Mouse (Mus musculus) midbrain, embryonic 10.5 days (tissue): Measurements from ENCODE around the gene Dock3. TPM values are rescaled to one million over a fixed set of nuclear protein-coding genes. Genes with fewer than 3 reads are reported as not detected.

ENCODE experiments used
- DNase-seq: peaks from one replicate; pipeline ENCODE4 v3.0.0-alpha.2; 2017; ENCODE audit warnings: low spot score
- H3K27ac ChIP-seq: fragments of 300-500 bp; sonication (generic); replicated peaks from 2 replicates; pipeline ENCODE4 v1.5.1; 2016; ENCODE audit warnings: mild to moderate bottlenecking
- H3K27me3 ChIP-seq: fragments of 300-500 bp; sonication (generic); 2 replicates; pipeline ENCODE4 v1.6.1; 2016; ENCODE audit warnings: low read depth, mild to moderate bottlenecking; ENCODE audit not compliant: poor library complexity, severe bottlenecking
- H3K36me3 ChIP-seq: fragments of 300-500 bp; sonication (generic); 2 replicates; pipeline ENCODE4 v1.6.1; 2016; ENCODE audit warnings: mild to moderate bottlenecking, moderate library complexity
- H3K4me1 ChIP-seq: fragments of 300-500 bp; sonication (generic); 2 replicates; pipeline ENCODE4 v1.6.1; 2016
- H3K4me3 ChIP-seq: fragments of 300-500 bp; sonication (generic); 2 replicates; pipeline ENCODE4 v1.5.1; 2016; ENCODE audit warnings: mild to moderate bottlenecking, moderate library complexity
- H3K9me3 ChIP-seq: fragments of 300-500 bp; sonication (generic); replicated peaks from 2 replicates; pipeline ENCODE4 v1.6.1; 2016; ENCODE audit warnings: mild to moderate bottlenecking
- WGBS: fragments of 180-500 bp; shearing (Covaris S2); methylation state at CpG from one replicate; pipeline ENCODE4 v1.1.7; 2016; 5-methylcytosine and 5-hydroxymethylcytosine counted together
- polyA plus RNA-seq: library from polyadenylated mRNA; unstranded; fragments of >200 nt; fragmentation: Nextera tagmentation; extraction: Ambion mirVana; gene quantifications from 2 replicates; pipeline ENCODE4 v1.2.1, GENCODE M21; 2016

Dock3 gene
- polyA plus RNA-seq = 4.2 and 4.4 TPM in 2 replicates

DNA sequence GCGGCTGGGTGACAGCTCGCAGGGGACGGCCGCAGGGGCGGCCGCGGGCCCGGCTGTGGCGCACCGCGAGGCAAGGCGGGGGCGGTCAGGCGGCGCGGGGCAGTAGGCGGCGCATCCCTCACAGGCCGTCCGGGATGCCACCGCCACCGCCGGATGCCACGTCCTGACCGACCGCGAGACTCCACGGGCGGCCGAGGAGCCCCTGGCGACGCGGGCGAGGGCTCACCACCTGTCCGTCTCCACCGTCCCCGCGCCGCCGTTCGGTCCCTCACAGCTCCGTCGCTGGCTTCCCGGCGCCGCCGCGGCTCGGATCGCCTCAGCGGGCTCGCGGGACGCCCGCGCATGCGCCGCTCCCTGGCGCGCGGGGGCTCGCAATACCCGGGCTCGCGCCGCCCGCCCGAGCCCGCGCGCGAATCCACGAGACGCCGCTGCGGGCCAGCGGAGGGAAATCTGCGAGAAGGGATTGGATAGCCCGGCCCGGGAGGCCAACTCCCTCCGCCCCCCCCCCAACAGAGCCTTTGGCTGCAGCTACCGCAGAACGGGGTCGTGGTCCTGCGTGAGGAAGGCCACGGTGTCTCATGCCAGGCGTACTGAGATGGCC is at the start of gene Dock3:
Gene Dock3 (minus strand): TSS at position 371 of the 601 bp plus-strand sequence.
- WGBS = under 1% methylated on average over 87 of the region's 87 CpGs
- peaks cover 18% of the 10 kb centered on the region for H3K4me1 ChIP-seq
- no peaks in the 10 kb centered on the region for H3K36me3 ChIP-seq
- H3K27ac ChIP-seq = peak within 1 kb of the TSS; percentile 90
- peak; percentile 78 for DNase-seq
- peaks cover 85% of the 10 kb centered on the region for H3K27me3 ChIP-seq
- H3K4me3 ChIP-seq = peak within 1 kb of the TSS; percentile 75
- no peaks in the 10 kb centered on the region for H3K9me3 ChIP-seq

- H3K27ac ChIP-seq = peak overlapping the region; percentile 66
- H3K9me3 ChIP-seq = no peaks in the 10 kb centered on the region
- peaks cover 37% of the 10 kb centered on the region for H3K4me1 ChIP-seq
- H3K27me3 ChIP-seq = peaks cover 14% of the 10 kb centered on the region
- WGBS = 46% methylated on average over 13 of the region's 13 CpGs
- no peaks in the 10 kb centered on the region for H3K36me3 ChIP-seq
- no peak for DNase-seq
- peak overlapping the region; percentile 22; the same call in 1 of the 2 replicates for H3K4me3 ChIP-seq
Observed at GRCm38 (mm10) chr9:107280322-107281027, 48.8 kb upstream of the Dock3 start.

DNA sequence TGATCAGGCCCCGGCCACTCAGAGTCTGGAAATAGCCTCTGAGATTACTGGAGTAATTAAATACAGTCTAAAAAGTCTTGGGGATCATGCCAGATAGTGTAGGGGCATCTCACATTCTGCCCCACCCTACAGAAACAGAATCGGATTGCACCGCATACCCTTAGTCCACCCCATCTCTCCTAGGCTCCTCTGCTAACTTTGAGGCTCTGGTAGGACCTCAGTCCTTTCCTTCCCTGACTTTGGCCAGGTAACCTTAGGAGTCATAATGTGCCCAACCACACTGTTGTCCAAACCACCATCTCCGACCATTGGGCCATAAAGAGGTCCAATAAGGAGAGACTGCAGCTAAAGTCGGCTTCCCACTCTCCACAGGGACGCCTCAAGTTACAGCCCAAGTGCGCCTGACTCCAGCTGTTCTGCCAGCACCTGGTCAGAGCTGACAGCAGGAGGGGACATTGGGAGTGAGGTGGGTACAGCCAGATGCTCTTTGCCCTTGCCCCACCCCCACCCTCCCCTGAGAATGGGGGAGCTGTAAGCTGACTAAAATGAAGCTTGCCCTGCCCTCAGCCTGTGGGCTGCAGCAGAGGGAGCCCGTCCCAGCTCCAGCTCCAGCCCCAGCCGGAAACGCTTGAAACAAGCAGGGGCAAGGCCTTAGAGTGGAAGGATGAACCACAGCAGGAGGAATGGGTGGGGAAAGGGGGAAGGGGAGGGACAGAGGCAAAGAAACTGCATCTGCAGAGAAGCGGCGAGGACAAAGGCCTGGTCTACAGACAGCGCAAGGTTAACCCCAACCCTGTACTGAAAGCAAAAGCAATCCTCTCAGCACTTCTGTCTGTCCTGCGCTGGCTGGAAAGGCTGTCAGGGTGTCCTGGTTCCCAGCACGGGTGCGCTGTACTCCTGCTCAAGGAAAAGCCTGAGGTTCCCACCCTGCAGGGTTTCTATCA is 47.9 kb upstream of the Dock3 start:
- Histone ChIP-seq H3K9me3 (no peaks in the 10 kb centered on the region), H3K4me3 (peak overlapping the region; percentile 22), H3K4me1 (peaks cover 29% of the 10 kb centered on the region), H3K27me3 (peaks cover 14% of the 10 kb centered on the region), H3K27ac (peak overlapping the region; percentile 66), H3K36me3 (no peaks in the 10 kb centered on the region)
- DNase-seq = peak; percentile 49
- 21% methylated on average over 16 of the region's 16 CpGs for WGBS

GRCm38 (mm10) chr9:107278527-107279377 is 47.0 kb upstream of the Dock3 start:
- no peak overlapping the region for H3K27ac ChIP-seq
- peaks cover 29% of the 10 kb centered on the region for H3K4me1 ChIP-seq
- no peak overlapping the region for H3K4me3 ChIP-seq
- H3K27me3 ChIP-seq = peaks cover 14% of the 10 kb centered on the region
- no peaks in the 10 kb centered on the region for H3K9me3 ChIP-seq
- H3K36me3 ChIP-seq = no peaks in the 10 kb centered on the region
- DNase-seq = no peak
- WGBS = 65% methylated on average over 8 of the region's 8 CpGs

DNA sequence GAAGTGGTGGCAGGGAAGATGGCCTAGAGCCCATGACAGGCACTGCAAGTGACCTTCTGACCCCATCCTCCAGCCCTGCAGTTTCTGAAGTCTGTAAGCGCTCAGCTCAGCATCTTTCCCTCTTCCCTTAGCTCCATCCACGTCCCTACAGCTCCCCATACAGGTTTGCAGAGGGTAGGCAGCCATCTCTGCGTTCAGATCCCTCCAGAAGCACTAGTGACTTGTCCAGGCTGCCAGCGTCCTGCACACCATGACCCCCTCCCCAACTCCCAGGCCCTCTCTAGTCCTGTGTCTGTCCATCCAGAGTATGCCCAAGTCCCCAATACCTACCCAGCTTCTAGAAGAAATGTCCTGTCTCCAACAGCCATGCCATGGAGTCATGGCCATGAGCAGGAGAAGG is 46.4 kb upstream of the Dock3 start:
- Histone ChIP-seq H3K27me3 (peaks cover 14% of the 10 kb centered on the region), H3K4me1 (peaks cover 29% of the 10 kb centered on the region), H3K36me3 (no peaks in the 10 kb centered on the region), H3K9me3 (no peaks in the 10 kb centered on the region), H3K27ac (no peak overlapping the region), H3K4me3 (no peak overlapping the region)
- 45% methylated on average over 4 of the region's 4 CpGs for WGBS
- DNase-seq = no peak

DNA sequence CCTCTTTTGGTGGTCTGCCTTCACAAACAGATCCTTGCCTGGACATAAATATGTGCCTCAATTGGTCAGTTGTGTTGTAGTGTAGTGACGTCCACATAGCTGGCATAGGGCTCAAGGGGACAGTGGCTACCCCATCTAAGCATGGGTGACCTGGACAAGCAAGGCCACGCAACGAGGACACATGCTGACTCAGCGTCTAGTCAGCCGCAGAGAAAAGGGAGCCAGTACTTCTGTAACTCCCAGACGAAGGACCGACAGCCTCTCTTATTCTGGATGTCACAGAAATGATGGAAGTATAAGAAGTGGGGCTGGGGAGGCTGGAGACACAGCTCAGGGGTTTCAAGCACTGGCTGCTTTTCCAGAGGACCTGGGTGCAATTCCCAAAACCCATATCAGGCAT is 45.9 kb upstream of the Dock3 start:
- no peak for DNase-seq
- no peaks in the 10 kb centered on the region for H3K9me3 ChIP-seq
- H3K4me3 ChIP-seq = no peak overlapping the region
- H3K27me3 ChIP-seq = peaks cover 14% of the 10 kb centered on the region
- WGBS = 88% methylated on average over 7 of the region's 7 CpGs
- peaks cover 29% of the 10 kb centered on the region for H3K4me1 ChIP-seq
- no peak overlapping the region for H3K27ac ChIP-seq
- H3K36me3 ChIP-seq = no peaks in the 10 kb centered on the region

- Histone ChIP-seq H3K4me1 (peaks cover 27% of the 10 kb centered on the region), H3K4me3 (no peak overlapping the region), H3K9me3 (no peaks in the 10 kb centered on the region), H3K36me3 (no peaks in the 10 kb centered on the region), H3K27ac (no peak overlapping the region), H3K27me3 (peaks cover 14% of the 10 kb centered on the region)
- 91% methylated on average over 5 of the region's 5 CpGs for WGBS
- DNase-seq = no peak
Observed at GRCm38 (mm10) chr9:107275710-107276109, 44.0 kb upstream of the Dock3 start.

DNA sequence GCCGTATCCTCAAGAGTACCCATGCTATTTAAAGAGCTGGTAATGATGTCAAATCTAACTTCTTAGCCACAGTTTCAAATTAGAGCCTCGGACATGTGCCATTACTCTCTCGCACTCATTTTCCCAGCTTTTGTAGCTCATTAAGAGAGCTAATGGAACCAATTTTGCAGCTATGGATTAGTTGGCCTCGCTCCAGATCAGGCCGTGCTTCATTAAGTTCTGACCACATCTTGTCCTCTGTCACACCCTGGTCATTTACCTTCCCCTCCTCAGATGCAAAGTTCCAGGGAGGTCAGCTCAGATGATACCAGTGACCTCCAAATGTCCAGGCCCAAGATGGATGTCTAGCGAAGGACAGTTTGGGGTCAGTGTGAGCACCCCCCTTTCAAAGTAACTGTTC is 43.0 kb upstream of the Dock3 start:
- WGBS = 87% methylated on average over 6 of the region's 6 CpGs
- DNase-seq = no peak
- Histone ChIP-seq H3K36me3 (no peaks in the 10 kb centered on the region), H3K27me3 (peaks cover 12% of the 10 kb centered on the region), H3K9me3 (no peaks in the 10 kb centered on the region), H3K4me1 (peaks cover 17% of the 10 kb centered on the region), H3K4me3 (no peak overlapping the region), H3K27ac (no peak overlapping the region)

DNA sequence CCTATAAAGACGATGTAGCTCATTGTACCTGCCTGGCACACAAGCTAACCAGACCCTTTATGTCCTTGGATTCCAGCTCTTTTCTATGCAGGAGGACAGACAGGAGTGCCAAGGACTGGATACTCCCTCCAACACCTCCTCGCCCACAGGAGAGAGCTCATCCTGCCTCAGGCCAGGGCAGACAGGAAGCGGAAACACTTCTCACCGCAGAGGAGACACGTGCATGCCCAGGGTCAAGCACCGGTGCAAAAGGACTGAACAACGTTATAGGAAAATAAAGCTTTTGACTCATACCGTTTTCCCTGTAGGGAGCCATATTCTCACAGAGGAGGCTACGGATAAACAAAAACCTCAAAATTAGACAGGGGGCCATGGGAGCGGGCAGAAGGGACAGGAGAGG is 41.5 kb upstream of the Dock3 start:
- peaks cover 1% of the 10 kb centered on the region; the same call in 1 of the 2 replicates for H3K4me1 ChIP-seq
- H3K36me3 ChIP-seq = no peaks in the 10 kb centered on the region
- DNase-seq = no peak
- no peak overlapping the region for H3K4me3 ChIP-seq
- H3K27me3 ChIP-seq = no peaks in the 10 kb centered on the region
- 79% methylated on average over 10 of the region's 10 CpGs for WGBS
- H3K9me3 ChIP-seq = no peaks in the 10 kb centered on the region
- no peak overlapping the region for H3K27ac ChIP-seq

GRCm38 (mm10) chr9:107272284-107272683 is 40.6 kb upstream of the Dock3 start:
- Histone ChIP-seq H3K4me3 (no peak overlapping the region), H3K36me3 (no peaks in the 10 kb centered on the region), H3K4me1 (no peaks in the 10 kb centered on the region), H3K9me3 (no peaks in the 10 kb centered on the region), H3K27ac (no peak overlapping the region), H3K27me3 (no peaks in the 10 kb centered on the region)
- DNase-seq = no peak
- 86% methylated on average over 4 of the region's 4 CpGs for WGBS

GRCm38 (mm10) chr9:107271177-107271938 is 39.6 kb upstream of the Dock3 start:
- no peak for DNase-seq
- H3K4me3 ChIP-seq = no peak overlapping the region
- 79% methylated on average over 7 of the region's 7 CpGs for WGBS
- no peak overlapping the region for H3K27ac ChIP-seq
- no peaks in the 10 kb centered on the region for H3K27me3 ChIP-seq
- H3K4me1 ChIP-seq = no peaks in the 10 kb centered on the region
- no peaks in the 10 kb centered on the region for H3K36me3 ChIP-seq
- H3K9me3 ChIP-seq = no peaks in the 10 kb centered on the region
